Mouse (Mus musculus) myocyte (in vitro differentiated cells): ENCODE results near the gene Mov10.

Experiments used
- E2F4 ChIP-seq: IDR thresholded peaks from one replicate; pipeline ENCODE4 v1.6.1; 2011; ENCODE audit warnings: mild to moderate bottlenecking, control low read depth, moderate library complexity; ENCODE audit not compliant: insufficient read depth
- MAX ChIP-seq: IDR thresholded peaks from one replicate; pipeline ENCODE4 v1.6.1; 2011; ENCODE audit warnings: low read depth, mild to moderate bottlenecking, control low read depth
- MYOD1 ChIP-seq, 3 experiments: IDR thresholded peaks; one replicate each; pipeline ENCODE4 v1.6.1; 2011; ENCODE audit warnings: control low read depth in 2 of 3, low read depth in 2 of 3, mild to moderate bottlenecking in 2 of 3, moderate library complexity in 1 of 3; ENCODE audit not compliant: insufficient read length in 2 of 3, control insufficient read depth in 1 of 3
- POLR2A ChIP-seq: IDR thresholded peaks from one replicate; pipeline ENCODE4 v1.6.1; 2011; ENCODE audit warnings: low read depth, mild to moderate bottlenecking, control low read depth, moderate library complexity; ENCODE audit not compliant: insufficient read length
- TCF3 ChIP-seq: IDR thresholded peaks from one replicate; pipeline ENCODE4 v1.6.1; 2011; ENCODE audit warnings: low read depth, control low read depth; ENCODE audit not compliant: insufficient read length

GRCm38 (mm10) chr3:104856106-104856505 lies 37.7 kb upstream of the Mov10 start:
- TF ChIP-seq E2F4, result no peak
- no peak for TF ChIP-seq POLR2A
- TF ChIP-seq MYOD1 (IDR thresholded peaks at IDR 0.05; ENCODE audit: control insufficient read depth in 1 of 3, insufficient read length in 2 of 3, low read depth in 2 of 3), result no peak
- TF ChIP-seq TCF3, result no peak
- TF ChIP-seq MAX, result no peak
